Mouse (Mus musculus): Measurements from ENCODE around the gene Phf3. TPM values are rescaled to one million over a fixed set of nuclear protein-coding genes. Genes with fewer than 3 reads are reported as not detected.

The Phf3 gene
- total and polyA plus RNA-seq, 2 experiments from 2014 or later, result 17.7 to 30.6 TPM

- Histone ChIP-seq H3K27me3 (ENCODE audit: control insufficient read depth, insufficient read depth, low read length) (no peaks in the 10 kb centered on the region), H3K36me3 (replicated peaks; ENCODE audit: control insufficient read depth, insufficient read depth, low read length) (no peaks in the 10 kb centered on the region), H3K27ac (ENCODE audit: low read depth) (no peak overlapping the region), H3K4me3 (ENCODE audit: low read depth, low read length) (no peak overlapping the region), H3K9ac (replicated peaks; ENCODE audit: low read depth, low read length) (no peak overlapping the region), H3K4me2 (ENCODE audit: low read depth, low read length) (no peak overlapping the region), H3K9me3 (replicated peaks; ENCODE audit: control insufficient read depth, low read length) (no peaks in the 10 kb centered on the region), H3K4me1 (ENCODE audit: control insufficient read depth, insufficient read depth) (no peaks in the 10 kb centered on the region)
- no peak for DNase-seq (ENCODE audit: low spot score)
- TF ChIP-seq EP300 (IDR thresholded peaks at IDR 0.05; ENCODE audit: low read depth) (no peak), CTCF (IDR thresholded peaks at IDR 0.05; ENCODE audit: low read depth) (no peak)
- ATAC-seq (ENCODE audit: insufficient read depth, low read depth), result no peak
These were observed 116.9 kb downstream of the Phf3 start for GRCm38 (mm10) chr1:30756794-30757193.

- no peaks in the 10 kb centered on the region for H3K36me3 ChIP-seq (replicated peaks; ENCODE audit: control insufficient read depth, insufficient read depth, low read length)
- no peaks in the 10 kb centered on the region for H3K27me3 ChIP-seq (ENCODE audit: control insufficient read depth, insufficient read depth, low read length)
- no peaks in the 10 kb centered on the region for H3K9me3 ChIP-seq (replicated peaks; ENCODE audit: control insufficient read depth, low read length)
- no peak overlapping the region for H3K4me3 ChIP-seq (ENCODE audit: low read depth, low read length)
- no peak overlapping the region for H3K27ac ChIP-seq (ENCODE audit: low read depth)
- H3K4me1 ChIP-seq (ENCODE audit: control insufficient read depth, insufficient read depth), result no peaks in the 10 kb centered on the region
- WGBS, result 58% methylated on average over 3 of the region's 3 CpGs
- H3K4me2 ChIP-seq (ENCODE audit: low read depth, low read length), result no peak overlapping the region
- no peak for TF ChIP-seq CTCF (IDR thresholded peaks at IDR 0.05; ENCODE audit: low read depth)
- no peak for TF ChIP-seq EP300 (IDR thresholded peaks at IDR 0.05; ENCODE audit: low read depth)
- H3K9ac ChIP-seq (replicated peaks; ENCODE audit: low read depth, low read length), result no peak overlapping the region
- DNase-seq (ENCODE audit: low spot score) (no peak), ATAC-seq (ENCODE audit: insufficient read depth, low read depth) (no peak)
These were observed 118.1 kb downstream of the Phf3 start for GRCm38 (mm10) chr1:30755453-30756224.

Other genes with a start within 250 kb of the Phf3 start
- not detected in 2 replicates for gene AC153137.1, start 104.0 kb upstream of the Phf3 start, total RNA-seq (2014; rRNA removed; ENCODE audit: low replicate concordance)
- gene AC153137.1, start 104.0 kb upstream of the Phf3 start, polyA plus RNA-seq (2015; fragmentation: Nextera tagmentation; extraction: Ambion mirVana), result not detected in 2 replicates

Data from heart, postnatal 0 days (tissue).